Mouse (Mus musculus) heart, adult 2 months (tissue): ENCODE results near the gene Nop9.

ENCODE experiments used
- CTCF ChIP-seq: fragments of 200-600 bp; IDR thresholded peaks from 2 replicates; pipeline ENCODE4 v1.8.1; 2022; ENCODE audit warnings: antibody characterized with exemption, mild to moderate bottlenecking, moderate library complexity
- EP300 ChIP-seq: fragments of 200-500 bp; IDR thresholded peaks from 2 replicates; pipeline ENCODE4 v1.6.1; 2011; ENCODE audit warnings: low read depth, low read length, control low read depth; ENCODE audit not compliant: insufficient read depth
- POLR2A ChIP-seq: fragments of 200-500 bp; IDR thresholded peaks from 2 replicates; pipeline ENCODE4 v1.6.1; 2011; ENCODE audit warnings: mild to moderate bottlenecking, low read depth, low read length, control low read depth; ENCODE audit not compliant: insufficient read depth

DNA sequence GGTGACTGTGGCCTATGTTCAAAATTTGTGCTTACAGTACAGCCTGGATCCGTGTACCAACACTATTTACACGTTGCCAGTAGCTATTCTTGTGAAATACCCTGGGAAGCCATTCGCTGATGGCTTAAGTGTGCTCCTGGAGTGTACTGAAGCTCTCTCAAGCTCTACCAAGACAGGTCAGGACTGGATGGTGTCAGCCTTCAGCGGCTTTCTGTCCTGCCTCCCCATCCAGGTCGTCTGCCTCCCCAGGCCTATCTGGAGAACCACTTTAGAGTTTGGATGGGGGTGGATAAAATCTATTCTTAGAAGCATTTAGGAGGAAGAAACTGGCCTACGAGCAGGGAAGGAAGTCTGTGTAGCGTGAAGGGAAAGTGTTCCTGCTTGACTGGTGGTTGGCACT is 17.7 kb downstream of the Nop9 start:
- no peak for TF ChIP-seq EP300
- no peak for TF ChIP-seq CTCF
- TF ChIP-seq POLR2A: no peak
